Mouse (Mus musculus) heart, embryonic 16.5 days (tissue): Measurements from ENCODE around the gene Olfr49. TPM values are rescaled to one million over a fixed set of nuclear protein-coding genes. Genes with fewer than 3 reads are reported as not detected.

Experiments used
- ATAC-seq: fragments of 200-750 bp; cut with Nextera tagmentation; replicated peaks from 2 replicates; pipeline ENCODE4 v1.8.0; 2017; ENCODE audit warnings: moderate number of reproducible peaks; ENCODE audit not compliant: insufficient read depth, low FRiP score; ENCODE audit errors: extremely low read depth
- H3K27ac ChIP-seq: fragments of 300-500 bp; sonication (generic); 2 replicates; pipeline ENCODE4 v1.5.1; 2014; ENCODE audit warnings: mild to moderate bottlenecking, low read length, control low read depth, moderate library complexity
- H3K27me3 ChIP-seq: fragments of 300-500 bp; sonication (generic); 2 replicates; pipeline ENCODE4 v1.6.1; 2014; ENCODE audit warnings: low read length, mixed read lengths; ENCODE audit not compliant: control insufficient read depth, insufficient read depth
- H3K36me3 ChIP-seq: fragments of 300-500 bp; sonication (generic); 2 replicates; pipeline ENCODE4 v1.6.1; 2014; ENCODE audit not compliant: control insufficient read depth, insufficient read depth
- H3K4me1 ChIP-seq: fragments of 300-500 bp; sonication (generic); 2 replicates; pipeline ENCODE4 v1.6.1; 2014; ENCODE audit warnings: low read length, mixed read lengths; ENCODE audit not compliant: control insufficient read depth, insufficient read depth
- H3K4me2 ChIP-seq: fragments of 300-500 bp; sonication (generic); 2 replicates; pipeline ENCODE4 v1.6.1; 2014; ENCODE audit warnings: low read depth, mild to moderate bottlenecking, control low read depth, low read length
- H3K4me3 ChIP-seq: fragments of 300-500 bp; sonication (generic); 2 replicates; pipeline ENCODE4 v1.5.1; 2014; ENCODE audit warnings: mild to moderate bottlenecking, control low read depth, low read length
- H3K9ac ChIP-seq: fragments of 300-500 bp; sonication (generic); 2 replicates; pipeline ENCODE4 v1.6.1; 2014; ENCODE audit warnings: low read length, control low read depth
- H3K9me3 ChIP-seq: fragments of 300-500 bp; sonication (generic); replicated peaks from 2 replicates; pipeline ENCODE4 v1.6.1; 2016; ENCODE audit warnings: low read length; ENCODE audit not compliant: control insufficient read depth
- WGBS: fragments of 180-500 bp; shearing (Covaris S2); extraction: QIAGEN DNeasy Blood & Tissue Kit; methylation state at CpG from one replicate; pipeline ENCODE4 v1.1.7; 2014; 5-methylcytosine and 5-hydroxymethylcytosine counted together
- polyA plus RNA-seq: library from polyadenylated mRNA; unstranded; fragments of >200 nt; fragmentation: Nextera tagmentation; extraction: Ambion mirVana; gene quantifications from 2 replicates; pipeline ENCODE4 v1.2.1, GENCODE M21; 2015

Olfr49 gene
- polyA plus RNA-seq, 1 experiment from 2014 or later = not detected

DNA sequence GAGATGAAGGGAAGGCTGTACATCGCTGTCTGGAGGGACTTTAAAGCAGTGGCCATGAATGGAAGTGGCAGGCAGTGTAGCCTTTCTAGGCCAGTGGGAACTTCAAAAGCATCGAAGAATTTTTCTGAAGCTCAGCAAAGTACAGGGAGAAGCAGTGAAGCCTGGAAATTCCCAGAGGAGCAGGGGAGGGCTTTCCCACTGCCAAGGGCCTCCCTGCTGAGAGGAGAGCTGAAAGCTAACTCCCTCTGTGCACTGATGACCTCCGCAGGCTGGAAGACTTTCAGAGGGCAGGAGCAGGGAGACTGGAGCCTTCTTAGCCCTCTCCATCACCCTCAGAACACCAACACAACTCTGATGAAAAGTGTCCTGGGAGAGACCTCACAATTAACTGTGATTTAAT lies 27.0 kb upstream of the Olfr49 start:
- no peaks in the 10 kb centered on the region for H3K4me1 ChIP-seq
- ATAC-seq = no peak
- no peak overlapping the region for H3K27ac ChIP-seq
- H3K36me3 ChIP-seq = no peaks in the 10 kb centered on the region
- WGBS = 41% methylated on average over 3 of the region's 3 CpGs
- no peaks in the 10 kb centered on the region for H3K9me3 ChIP-seq
- H3K4me3 ChIP-seq = no peak overlapping the region
- no peak overlapping the region for H3K9ac ChIP-seq
- no peak overlapping the region for H3K4me2 ChIP-seq
- H3K27me3 ChIP-seq = no peaks in the 10 kb centered on the region

DNA sequence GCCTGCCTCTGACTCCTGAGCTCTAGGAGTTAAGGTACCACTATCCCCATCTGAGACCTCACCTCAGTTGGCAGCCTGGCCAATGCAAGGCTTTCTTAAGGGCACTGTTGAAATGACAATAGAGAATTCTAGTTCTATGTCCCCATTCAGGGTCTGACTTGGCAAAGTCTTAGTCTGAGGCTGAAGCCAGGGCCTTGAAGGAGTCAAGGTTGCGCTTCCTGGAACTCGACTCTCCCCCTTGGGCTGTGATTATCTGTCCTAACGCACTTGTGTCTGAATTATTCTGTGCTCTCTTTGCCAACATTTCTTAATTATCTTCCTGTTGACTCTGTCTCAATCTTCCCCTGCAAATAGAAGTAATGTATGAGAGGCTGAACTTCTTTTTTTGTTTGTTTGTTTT lies 15.9 kb upstream of the Olfr49 start:
- WGBS = 86% methylated on average over 3 of the region's 3 CpGs
- Histone ChIP-seq H3K4me3 (no peak overlapping the region), H3K9me3 (peaks cover 3% of the 10 kb centered on the region), H3K27me3 (no peaks in the 10 kb centered on the region), H3K9ac (no peak overlapping the region), H3K4me1 (no peaks in the 10 kb centered on the region), H3K4me2 (no peak overlapping the region), H3K36me3 (no peaks in the 10 kb centered on the region), H3K27ac (no peak overlapping the region)
- no peak for ATAC-seq

DNA sequence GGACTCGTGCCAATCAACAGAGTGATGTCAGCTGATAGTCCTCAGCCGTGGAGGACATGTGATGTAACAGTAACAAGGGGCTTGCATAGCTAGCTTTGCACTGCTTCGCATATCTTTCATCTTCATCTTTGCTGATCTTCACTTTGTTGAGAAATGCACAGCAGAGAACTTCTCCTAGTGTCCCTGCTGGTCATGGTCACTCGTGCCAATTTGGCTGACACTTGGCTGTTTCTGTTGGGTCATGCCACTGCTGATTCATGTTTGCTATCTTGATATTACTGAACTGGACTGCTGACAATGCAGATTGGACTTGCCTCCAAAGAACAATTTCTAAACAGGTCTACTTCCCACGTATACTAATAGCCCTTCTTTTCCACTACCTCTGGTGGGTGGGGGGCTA lies 15.4 kb upstream of the Olfr49 start:
- Histone ChIP-seq H3K36me3 (no peaks in the 10 kb centered on the region), H3K9me3 (peaks cover 3% of the 10 kb centered on the region), H3K27me3 (no peaks in the 10 kb centered on the region), H3K9ac (no peak overlapping the region), H3K4me1 (no peaks in the 10 kb centered on the region), H3K4me3 (no peak overlapping the region), H3K27ac (no peak overlapping the region), H3K4me2 (no peak overlapping the region)
- ATAC-seq = no peak
- WGBS = 69% methylated on average over 5 of the region's 5 CpGs

- H3K27me3 ChIP-seq = peaks cover 2% of the 10 kb centered on the region; the same call in 1 of the 2 replicates
- no peaks in the 10 kb centered on the region for H3K9me3 ChIP-seq
- no peak overlapping the region for H3K9ac ChIP-seq
- H3K4me3 ChIP-seq = no peak overlapping the region
- no peak overlapping the region for H3K4me2 ChIP-seq
- no peaks in the 10 kb centered on the region for H3K36me3 ChIP-seq
- H3K4me1 ChIP-seq = no peaks in the 10 kb centered on the region
- 80% methylated on average over 2 of the region's 2 CpGs for WGBS
- ATAC-seq = no peak
- H3K27ac ChIP-seq = no peak overlapping the region
Observed at GRCm38 (mm10) chr14:54276446-54276845, 8.3 kb downstream of the Olfr49 start.

DNA sequence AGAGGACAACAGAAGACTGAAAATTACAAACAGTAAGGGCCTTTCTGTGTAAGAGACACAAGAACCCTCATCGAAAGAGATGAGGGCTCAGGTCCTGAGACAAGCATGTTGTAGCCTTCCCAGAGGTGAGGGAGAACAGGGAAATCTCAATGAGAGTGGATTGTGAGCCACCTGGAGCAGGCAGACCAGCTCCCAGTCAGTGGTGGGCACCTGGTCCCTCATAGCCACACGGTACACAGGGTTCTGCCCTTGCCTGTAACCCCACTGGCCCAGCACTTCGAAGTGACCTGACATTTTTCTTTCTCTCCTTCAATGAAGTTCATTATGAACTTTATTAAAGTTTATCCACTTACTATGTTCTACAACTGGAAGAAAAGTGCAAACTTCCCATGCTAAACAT lies 12.0 kb downstream of the Olfr49 start:
- H3K4me1 ChIP-seq = no peaks in the 10 kb centered on the region
- ATAC-seq = no peak
- 80% methylated on average over 3 of the region's 3 CpGs for WGBS
- H3K36me3 ChIP-seq = peaks cover 10% of the 10 kb centered on the region
- H3K9me3 ChIP-seq = no peaks in the 10 kb centered on the region
- H3K27me3 ChIP-seq = no peaks in the 10 kb centered on the region
- H3K27ac ChIP-seq = no peak overlapping the region
- no peak overlapping the region for H3K4me2 ChIP-seq
- no peak overlapping the region for H3K4me3 ChIP-seq
- H3K9ac ChIP-seq = no peak overlapping the region

DNA sequence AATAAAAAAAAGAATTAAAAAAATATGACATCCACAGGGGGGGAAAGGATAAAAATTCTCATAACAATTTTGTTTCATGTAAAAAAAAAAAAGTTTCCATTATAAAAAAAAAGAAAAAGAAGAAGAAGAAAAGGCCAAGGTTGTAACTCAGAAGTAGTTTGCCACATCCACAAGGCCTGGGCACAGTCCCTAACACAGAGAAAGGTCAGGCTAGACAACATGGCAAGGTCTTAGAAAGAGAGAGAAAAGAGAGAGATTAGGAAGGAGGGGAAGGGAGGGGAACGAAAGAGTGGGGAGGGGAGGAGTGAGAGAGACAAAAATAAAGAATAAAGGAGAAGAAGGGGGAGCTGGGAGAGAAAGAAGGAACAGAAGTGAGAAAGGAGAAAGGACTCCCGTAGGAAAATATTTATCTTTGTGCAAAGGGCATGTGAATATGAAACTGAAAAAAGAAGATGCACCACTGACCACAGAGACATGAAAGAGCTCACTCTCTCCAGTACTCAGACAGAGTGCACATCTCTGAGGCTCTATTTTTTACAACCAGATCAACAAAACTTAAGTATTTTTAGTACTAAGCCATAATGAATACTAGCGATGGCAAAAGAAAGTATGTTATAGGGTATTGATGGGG lies 12.6 kb downstream of the Olfr49 start:
- Histone ChIP-seq H3K4me2 (no peak overlapping the region), H3K27ac (no peak overlapping the region), H3K27me3 (no peaks in the 10 kb centered on the region), H3K4me1 (no peaks in the 10 kb centered on the region), H3K9me3 (no peaks in the 10 kb centered on the region), H3K36me3 (peaks cover 16% of the 10 kb centered on the region), H3K4me3 (no peak overlapping the region), H3K9ac (no peak overlapping the region)
- ATAC-seq = no peak
- 79% methylated on average over 3 of the region's 3 CpGs for WGBS

DNA sequence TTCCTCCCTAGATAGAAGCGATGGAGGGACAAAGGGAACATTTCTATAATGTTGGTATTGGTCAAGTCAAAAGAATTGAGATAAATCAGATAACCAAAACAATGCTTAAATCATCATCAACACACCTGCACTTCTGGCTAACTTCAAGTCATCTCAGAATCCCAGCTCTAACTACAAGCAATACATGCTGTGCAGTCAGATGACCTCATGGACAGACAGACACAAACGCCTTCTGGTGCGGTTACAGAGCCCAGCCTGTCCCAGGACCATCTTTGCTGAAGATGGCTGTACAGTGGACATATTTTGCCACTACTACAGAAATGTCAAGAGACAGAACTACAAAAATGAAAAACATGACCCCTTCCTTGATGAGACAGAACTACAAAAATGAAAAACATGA lies 14.3 kb downstream of the Olfr49 start:
- WGBS = 83% methylated on average over 3 of the region's 3 CpGs
- Histone ChIP-seq H3K4me2 (no peak overlapping the region), H3K27ac (no peak overlapping the region)

DNA sequence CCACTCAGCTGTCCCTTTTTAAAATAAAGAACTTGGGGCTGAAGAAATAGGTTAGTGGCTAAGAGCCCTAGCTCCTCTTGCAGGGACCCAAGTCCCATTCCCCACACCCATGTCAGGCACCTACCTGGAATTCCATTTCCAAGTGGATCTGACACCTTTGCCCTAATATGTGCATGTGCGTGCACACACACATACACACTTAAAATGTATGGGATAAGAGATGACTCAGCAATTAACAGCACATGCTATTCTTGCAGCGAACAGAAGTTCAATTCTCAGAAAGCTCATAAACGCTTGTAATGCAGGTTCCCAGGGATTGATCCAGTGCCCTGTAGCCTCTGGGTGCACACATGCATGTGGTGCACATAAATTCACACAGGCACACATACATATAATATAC lies 15.2 kb downstream of the Olfr49 start:
- H3K27me3 ChIP-seq = no peaks in the 10 kb centered on the region
- H3K36me3 ChIP-seq = peaks cover 21% of the 10 kb centered on the region
- no peak overlapping the region for H3K4me2 ChIP-seq
- no peak overlapping the region for H3K9ac ChIP-seq
- ATAC-seq = no peak
- WGBS = 99% methylated on average over 3 of the region's 3 CpGs
- H3K4me3 ChIP-seq = no peak overlapping the region
- peaks cover 1% of the 10 kb centered on the region for H3K4me1 ChIP-seq
- H3K27ac ChIP-seq = no peak overlapping the region
- no peaks in the 10 kb centered on the region for H3K9me3 ChIP-seq

More for the DNA sequence above, 14.3 kb downstream of the Olfr49 start:
- Histone ChIP-seq H3K4me3 (no peak overlapping the region), H3K27me3 (no peaks in the 10 kb centered on the region), H3K9me3 (no peaks in the 10 kb centered on the region), H3K9ac (no peak overlapping the region), H3K36me3 (peaks cover 20% of the 10 kb centered on the region), H3K4me1 (no peaks in the 10 kb centered on the region)
- no peak for ATAC-seq

DNA sequence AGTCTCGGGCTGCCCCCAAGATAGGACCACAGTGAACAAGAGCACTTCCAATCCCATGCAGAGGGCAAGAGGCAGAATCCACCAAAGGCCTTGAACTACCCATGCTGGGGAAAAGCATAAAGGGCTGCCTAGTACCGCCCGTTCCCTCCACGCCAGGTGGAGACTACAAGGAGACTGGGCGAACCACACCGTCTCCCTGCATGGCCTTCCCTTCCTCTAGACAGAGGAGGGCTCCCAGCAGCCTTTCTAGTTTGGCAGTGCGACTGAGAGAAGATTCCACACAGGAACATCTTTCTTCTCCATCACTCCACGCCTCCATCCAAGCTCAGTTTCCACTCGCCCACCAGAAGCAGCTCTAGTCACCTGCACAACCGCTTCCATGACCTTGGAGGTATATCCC lies 16.8 kb downstream of the Olfr49 start:
- WGBS = 90% methylated on average over 10 of the region's 10 CpGs
- Histone ChIP-seq H3K9ac (no peak overlapping the region), H3K27me3 (no peaks in the 10 kb centered on the region), H3K36me3 (peaks cover 34% of the 10 kb centered on the region), H3K4me3 (no peak overlapping the region), H3K9me3 (no peaks in the 10 kb centered on the region), H3K4me2 (no peak overlapping the region), H3K27ac (no peak overlapping the region), H3K4me1 (peaks cover 7% of the 10 kb centered on the region)
- ATAC-seq = no peak
